Mouse (Mus musculus): ENCODE measurements around the gene Tmod3.

- TF ChIP-seq CTCF (IDR thresholded peaks at IDR 0.05; ENCODE audit: low read depth, low read length) (no peak), POLR2A (IDR thresholded peaks at IDR 0.05; ENCODE audit: extremely low read depth, insufficient read depth, low read length) (no peak)
Observed at GRCm38 (mm10) chr9:75529358-75529757, 30.1 kb downstream of the Tmod3 start.

Measured in liver, adult 2 months (tissue).